Mouse (Mus musculus): Measurements from ENCODE around the gene Tssk1. TPM values are rescaled to one million over a fixed set of nuclear protein-coding genes. Genes with fewer than 3 reads are reported as not detected.

Gene Tssk1
- total and polyA plus RNA-seq, 3 experiments = 0.16 TPM; not detected in 2

DNA sequence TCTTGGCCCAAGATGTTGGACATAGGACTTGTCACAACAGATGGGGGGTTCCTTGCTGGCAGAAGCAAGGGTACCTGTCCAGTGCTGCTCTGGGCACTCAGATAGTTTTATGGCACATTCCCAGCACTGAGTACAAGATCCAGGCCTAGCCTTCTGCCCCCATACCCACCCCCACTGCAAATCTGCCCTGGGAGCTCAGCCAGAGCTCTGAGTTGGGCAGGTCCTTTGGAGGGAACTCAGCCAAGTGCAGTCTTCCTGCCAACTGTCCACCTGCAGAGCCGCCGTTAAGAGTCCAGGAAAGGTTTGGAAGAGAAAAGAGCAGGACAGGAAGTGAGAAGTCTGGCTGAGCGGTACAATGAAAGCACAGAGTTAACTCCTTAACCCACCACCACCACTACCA is 1.4 kb upstream of the Tssk1 start:
- no peaks in the 10 kb centered on the region for H3K27me3 ChIP-seq (replicated peaks)
- no peaks in the 10 kb centered on the region for H3K9me3 ChIP-seq (replicated peaks; ENCODE audit: low read length)
- peaks cover 17% of the 10 kb centered on the region for H3K79me2 ChIP-seq (replicated peaks; ENCODE audit: control insufficient read depth, extremely low read depth, insufficient read depth, poor library complexity, severe bottlenecking)
- in situ Hi-C loops (cut with MboI; ENCODE audit: low pct_ligation_motif_present, low pct_unique_long_range_greater_than_20kb, low sequenced_read_pairs) = no loop called here
- no peak overlapping the region for H3K4me3 ChIP-seq (replicated peaks in 1 of 3; ENCODE audit: low read depth in 2 of 3, low read length in 2 of 3, poor library complexity in 1 of 3)
- dilution Hi-C loops (cut with MboI; ENCODE audit: extremely low pct_ligation_motif_present, extremely low pct_unique_long_range_greater_than_20kb, low sequenced_read_pairs) = no loop called here
- no peak overlapping the region for H3K27ac ChIP-seq (ENCODE audit: insufficient read depth, low read depth)
- no peak overlapping the region for H3K4me2 ChIP-seq (ENCODE audit: insufficient read depth, low read depth, poor library complexity, severe bottlenecking)
- peaks cover 7 to 21% of the 10 kb centered on the region in 2 experiments for H3K4me1 ChIP-seq (ENCODE audit: control insufficient read depth in 1 of 2, insufficient read depth in 2 of 2)
- no peak for TF ChIP-seq JUND (conservative IDR thresholded peaks at IDR 0.05; ENCODE audit: low read depth, low read length)
- no peak for TF ChIP-seq MAZ (IDR thresholded peaks at IDR 0.05; ENCODE audit: low read depth, low read length)
- TF ChIP-seq MEF2A (IDR thresholded peaks at IDR 0.05; ENCODE audit: borderline replicate concordance, low read depth, low read length) = no peak
- TF ChIP-seq ZNF384 (IDR thresholded peaks at IDR 0.05; ENCODE audit: low read depth, low read length) = no peak
- no peak for TF ChIP-seq MAX (IDR thresholded peaks at IDR 0.05; ENCODE audit: low read length)
- no peak for TF ChIP-seq ETS1 (conservative IDR thresholded peaks at IDR 0.05; ENCODE audit: low read depth, low read length)
- no peak for TF ChIP-seq MXI1 (IDR thresholded peaks at IDR 0.05; ENCODE audit: low read depth, low read length)
- TF ChIP-seq ZKSCAN1 (IDR thresholded peaks at IDR 0.05; ENCODE audit: borderline replicate concordance, low read depth, low read length) = no peak
- no peak for TF ChIP-seq MYC (IDR thresholded peaks at IDR 0.05; ENCODE audit: low read depth, low read length)
- TF ChIP-seq JUN (IDR thresholded peaks at IDR 0.05; ENCODE audit: insufficient read depth, low read depth, low read length) = no peak
- TF ChIP-seq EP300 (IDR thresholded peaks at IDR 0.05; ENCODE audit: low read length) = no peak
- no peak for TF ChIP-seq RCOR1 (conservative IDR thresholded peaks at IDR 0.05; ENCODE audit: low read depth, low read length)
- no peak for TF ChIP-seq IRF4 (IDR thresholded peaks at IDR 0.05; ENCODE audit: low read depth, low read length)
- TF ChIP-seq ZMIZ1 (IDR thresholded peaks at IDR 0.05; ENCODE audit: low read depth, low read length) = no peak
- TF ChIP-seq POLR2AphosphoS2 (IDR thresholded peaks at IDR 0.05; ENCODE audit: low read depth, low read length) = no peak
- no peak for TF ChIP-seq NRF1 (IDR thresholded peaks at IDR 0.05; ENCODE audit: low read depth, low read length)
- no peak for TF ChIP-seq MAFK (IDR thresholded peaks at IDR 0.05; ENCODE audit: insufficient replicate concordance, low read length)
- no peak for TF ChIP-seq USF2 (conservative IDR thresholded peaks at IDR 0.05; ENCODE audit: low read depth, low read length)
- TF ChIP-seq CHD1 (IDR thresholded peaks at IDR 0.05; ENCODE audit: low read depth, low read length) = no peak
- no peak overlapping the region for H3K9ac ChIP-seq (ENCODE audit: insufficient read depth, low read depth)
- peaks cover 0 to 10% of the 10 kb centered on the region in 2 experiments for H3K36me3 ChIP-seq (replicated peaks in 1 of 2; ENCODE audit: control insufficient read depth in 1 of 2, insufficient read depth in 1 of 2, low read length in 1 of 2)
- no peak for DNase-seq (ENCODE audit: extremely low read depth)

- H3K36me3 ChIP-seq (replicated peaks in 1 of 2; ENCODE audit: control insufficient read depth in 1 of 2, insufficient read depth in 1 of 2, low read length in 1 of 2) = peaks cover 22 to 36% of the 10 kb centered on the region in 2 experiments
- H3K27me3 ChIP-seq (replicated peaks) = no peaks in the 10 kb centered on the region
- in situ Hi-C loops (cut with MboI; ENCODE audit: low pct_ligation_motif_present, low pct_unique_long_range_greater_than_20kb, low sequenced_read_pairs) (no loop called here), dilution Hi-C loops (cut with MboI; ENCODE audit: extremely low pct_ligation_motif_present, extremely low pct_unique_long_range_greater_than_20kb, low sequenced_read_pairs) (no loop called here)
- no peak overlapping the region for H3K9ac ChIP-seq (ENCODE audit: insufficient read depth, low read depth)
- H3K4me3 ChIP-seq (replicated peaks in 1 of 3; ENCODE audit: low read depth in 2 of 3, low read length in 2 of 3, poor library complexity in 1 of 3) = no peak overlapping the region
- no peak overlapping the region for H3K27ac ChIP-seq (ENCODE audit: insufficient read depth, low read depth)
- H3K79me2 ChIP-seq (replicated peaks; ENCODE audit: control insufficient read depth, extremely low read depth, insufficient read depth, poor library complexity, severe bottlenecking) = 0 out of 2 replicates have a peak, but pooled peaks cover under 1% of the 10 kb centered on the region
- H3K4me2 ChIP-seq (ENCODE audit: insufficient read depth, low read depth, poor library complexity, severe bottlenecking) = no peak overlapping the region
- no peak for TF ChIP-seq SIN3A (IDR thresholded peaks at IDR 0.05; ENCODE audit: low read length)
- no peak for TF ChIP-seq ZKSCAN1 (IDR thresholded peaks at IDR 0.05; ENCODE audit: borderline replicate concordance, low read depth, low read length)
- no peak for TF ChIP-seq ELF1 (IDR thresholded peaks at IDR 0.05; ENCODE audit: low read depth, low read length)
- no peak for TF ChIP-seq USF2 (conservative IDR thresholded peaks at IDR 0.05; ENCODE audit: low read depth, low read length)
- no peak for TF ChIP-seq ETS1 (conservative IDR thresholded peaks at IDR 0.05; ENCODE audit: low read depth, low read length)
- no peak for TF ChIP-seq MAZ (IDR thresholded peaks at IDR 0.05; ENCODE audit: low read depth, low read length)
- no peak for TF ChIP-seq CHD1 (IDR thresholded peaks at IDR 0.05; ENCODE audit: low read depth, low read length)
- no peak for TF ChIP-seq MYC (IDR thresholded peaks at IDR 0.05; ENCODE audit: low read depth, low read length)
- TF ChIP-seq RCOR1 (conservative IDR thresholded peaks at IDR 0.05; ENCODE audit: low read depth, low read length) = no peak
- TF ChIP-seq NRF1 (IDR thresholded peaks at IDR 0.05; ENCODE audit: low read depth, low read length) = no peak
- H3K9me3 ChIP-seq (replicated peaks; ENCODE audit: low read length) = no peaks in the 10 kb centered on the region
- peaks cover 0 to 8% of the 10 kb centered on the region in 2 experiments; a peak in 2 of 4 replicates for H3K4me1 ChIP-seq (ENCODE audit: control insufficient read depth in 1 of 2, insufficient read depth in 2 of 2)
- DNase-seq (ENCODE audit: extremely low read depth) = no peak
Measured at GRCm38 (mm10) chr16:17896091-17896490, 2.1 kb downstream of the Tssk1 start.

All from CH12.LX (cell line).